Mouse (Mus musculus): ENCODE measurements around the gene Myadml2.

DNA sequence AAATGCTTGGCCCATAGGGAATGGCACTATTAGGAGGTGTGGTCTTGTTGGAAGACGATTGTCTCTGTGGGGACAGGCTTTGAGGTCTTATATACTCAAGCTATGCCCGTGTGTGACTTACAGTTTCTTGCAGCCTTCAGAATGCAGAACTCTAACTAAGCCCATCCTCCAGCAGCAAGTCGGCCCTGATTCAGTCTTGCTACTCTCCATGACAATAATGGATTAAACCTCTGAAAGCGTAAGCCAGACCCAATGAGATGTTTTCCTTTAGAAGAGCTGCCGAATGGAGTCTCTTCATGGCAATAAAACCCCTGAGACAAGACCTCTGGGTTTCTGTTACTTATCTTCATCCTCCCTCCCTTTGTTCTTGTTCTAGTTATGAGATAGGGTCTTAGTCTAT lies 13.1 kb downstream of the Myadml2 start:
- no peak for TF ChIP-seq CTCF (conservative IDR thresholded peaks at IDR 0.05; ENCODE audit: low read length)
- no peak for TF ChIP-seq POU5F1 (IDR thresholded peaks at IDR 0.05; ENCODE audit: borderline replicate concordance, low read length)
